Mouse (Mus musculus) thymus, adult 2 months (tissue): ENCODE measurements around the gene Gm8068.
"Not testable (repeated sequence)": the region's sequence is repeated elsewhere in the genome, so short reads cannot be mapped to it uniquely, and the experiment has no call there.

Experiments
- CTCF ChIP-seq: fragments of 200-500 bp; IDR thresholded peaks from 2 replicates; pipeline ENCODE4 v1.5.1; 2012; ENCODE audit warnings: mild to moderate bottlenecking, control low read depth, low read length, moderate library complexity, borderline replicate concordance; ENCODE audit not compliant: control insufficient read depth, poor library complexity, insufficient read depth; ENCODE audit errors: extremely low read depth
- POLR2A ChIP-seq: fragments of 200-500 bp; IDR thresholded peaks from 2 replicates; pipeline ENCODE4 v1.6.1; 2012; ENCODE audit warnings: mild to moderate bottlenecking, low read length, control low read depth, moderate library complexity; ENCODE audit not compliant: control insufficient read depth, poor library complexity, insufficient read depth; ENCODE audit errors: extremely low read depth

GRCm38 (mm10) chr14:41723437-41723836, 21.8 kb upstream of the Gm8068 start:
- TF ChIP-seq POLR2A, CTCF: not testable (repeated sequence)
